In the genomic region with DNA sequence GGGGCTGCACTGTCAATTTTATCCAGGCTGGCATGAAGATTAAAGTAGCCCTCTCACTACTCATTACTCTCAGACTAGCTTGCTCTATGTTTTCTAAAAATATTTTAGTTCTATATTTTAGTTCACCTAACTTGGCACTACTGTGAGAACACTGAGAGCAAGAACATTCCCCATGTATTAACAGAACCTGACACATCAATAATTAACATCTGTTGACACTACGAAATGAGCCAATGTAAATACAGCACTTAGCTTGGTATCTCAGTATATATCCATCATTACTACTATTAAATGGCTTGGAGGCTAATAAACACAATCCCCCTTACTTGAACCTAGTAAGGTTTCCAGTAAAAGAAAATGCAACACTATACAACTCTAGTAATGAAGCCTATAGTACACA, we compare ENCODE assay signal across 22 mouse cellular contexts. TPM values are rescaled to one million over a fixed set of nuclear protein-coding genes. Genes with fewer than 3 reads are reported as not detected.
DNase-seq lines count a peak whose midpoint lies in the region; ATAC-seq and TF ChIP-seq lines count a peak whose summit lies in the region.
"Had no signal": no experiment of that assay in that cellular context is flagged by ENCODE, and none has a peak within 500 bp of the region (broad histone marks: within the 10 kb centered on the region; RNA-seq: fewer than 3 reads in every experiment).

No protein-coding gene starts in this region.

- ATAC-seq in heart, postnatal 0 days (ENCODE audit: insufficient read depth, low read depth) = no peak
- ATAC-seq in liver, embryonic 11.5 days (replicated peaks; ENCODE audit: low FRiP score) = no peak
- ATAC-seq: forebrain, embryonic 14.5 days; forebrain, embryonic 16.5 days had no signal

- H3K79me2 ChIP-seq in liver, adult 2 months (ENCODE audit: control insufficient read depth, insufficient read depth, low read length) = no peaks in the 10 kb centered on the region; the same call in 1 of the 2 replicates

- no peak for TF ChIP-seq EP300 in heart, postnatal 0 days (IDR thresholded peaks at IDR 0.05; ENCODE audit: low read depth)

- no peak overlapping the region for H3K4me2 ChIP-seq in heart, postnatal 0 days (ENCODE audit: low read depth, low read length)
- H3K4me2 ChIP-seq in liver, embryonic 11.5 days = no peak overlapping the region
- H3K4me2 ChIP-seq: embryonic facial prominence, embryonic 12.5 days; forebrain, embryonic 12.5 days had no signal

- peaks cover 19% of the 10 kb centered on the region for H3K4me1 ChIP-seq in heart, postnatal 0 days (ENCODE audit: control insufficient read depth, insufficient read depth)
- peaks cover under 1% of the 10 kb centered on the region; the same call in 1 of the 2 replicates for H3K4me1 ChIP-seq in heart, embryonic 10.5 days
- H3K4me1 ChIP-seq in liver, adult 2 months (ENCODE audit: control insufficient read depth, insufficient read depth, low read length) = peaks cover 3% of the 10 kb centered on the region; the same call in 1 of the 2 replicates
- no peaks in the 10 kb centered on the region for H3K4me1 ChIP-seq in liver, embryonic 11.5 days (replicated peaks; ENCODE audit: control insufficient read depth, insufficient read depth, low read length)
- H3K4me1 ChIP-seq in embryonic fibroblast, embryonic 13.5 days (ENCODE audit: control insufficient read depth, insufficient read depth, low read length) = peaks cover 8% of the 10 kb centered on the region
- H3K4me1 ChIP-seq: embryonic facial prominence, embryonic 10.5 days; embryonic facial prominence, embryonic 12.5 days; forebrain, embryonic 10.5 days; forebrain, embryonic 12.5 days had no signal

- H3K27ac ChIP-seq in heart, postnatal 0 days (ENCODE audit: low read depth) = peak overlapping the region; percentile 1
- no peak overlapping the region for H3K27ac ChIP-seq in heart, embryonic 10.5 days
- no peak overlapping the region for H3K27ac ChIP-seq in liver, adult 2 months (replicated peaks; ENCODE audit: insufficient read depth, low read depth, low read length)
- no peak overlapping the region for H3K27ac ChIP-seq in liver, embryonic 11.5 days (ENCODE audit: low read depth, low read length)
- H3K27ac ChIP-seq in embryonic fibroblast, embryonic 13.5 days (ENCODE audit: insufficient read depth, low read length) = peak overlapping the region; percentile 47; the same call in 1 of the 2 replicates
- H3K27ac ChIP-seq: embryonic facial prominence, embryonic 10.5 days; embryonic facial prominence, embryonic 12.5 days; forebrain, embryonic 10.5 days; forebrain, embryonic 12.5 days had no signal

- DNase-seq in heart, postnatal 0 days (ENCODE audit: low spot score) = no peak
- DNase-seq in heart, embryonic 10.5 days (ENCODE audit: low spot score) = no peak
- DNase-seq in liver, adult 2 months (ENCODE audit: extremely low read depth, low read depth, low spot score) = peak; percentile 77
- DNase-seq in liver, embryonic 11.5 days (ENCODE audit: low spot score) = no peak
- no peak for DNase-seq in embryo, embryonic 10 days (ENCODE audit: low spot score)
- DNase-seq: adrenal gland, adult 2 months; adrenal gland, postnatal 10 days; adrenal gland, postnatal 25 days; cerebellum, adult 11 months; cerebellum, adult 18-20 months; cerebellum, adult 8-10 months; cerebellum, adult 9-11 months; cerebellum, postnatal 14 days; cerebellum, postnatal 36 days had no signal

- H3K27me3 ChIP-seq in heart, postnatal 0 days (ENCODE audit: control insufficient read depth, insufficient read depth, low read length) = no peaks in the 10 kb centered on the region
- H3K27me3 ChIP-seq in heart, embryonic 10.5 days (ENCODE audit: insufficient read depth, poor library complexity, severe bottlenecking) = no peaks in the 10 kb centered on the region
- H3K27me3 ChIP-seq in liver, adult 2 months (ENCODE audit: control insufficient read depth, insufficient read depth, low read length) = no peaks in the 10 kb centered on the region
- H3K27me3 ChIP-seq in liver, embryonic 11.5 days (replicated peaks; ENCODE audit: control insufficient read depth, insufficient read depth, low read length) = no peaks in the 10 kb centered on the region
- H3K27me3 ChIP-seq: embryonic facial prominence, embryonic 12.5 days; forebrain, embryonic 12.5 days had no signal

- no peak overlapping the region for H3K4me3 ChIP-seq in heart, postnatal 0 days (ENCODE audit: low read depth, low read length)
- H3K4me3 ChIP-seq in heart, embryonic 10.5 days = no peak overlapping the region
- no peak overlapping the region for H3K4me3 ChIP-seq in liver, adult 2 months (ENCODE audit: insufficient read depth, low read depth, low read length)
- H3K4me3 ChIP-seq in liver, embryonic 11.5 days (ENCODE audit: low read depth, low read length) = no peak overlapping the region
- H3K4me3 ChIP-seq in embryonic fibroblast, embryonic 13.5 days (ENCODE audit: insufficient read depth, low read length) = no peak overlapping the region
- H3K4me3 ChIP-seq: embryonic facial prominence, embryonic 10.5 days; embryonic facial prominence, embryonic 12.5 days; erythroblast, embryonic 14.5 days; forebrain, embryonic 10.5 days; forebrain, embryonic 12.5 days had no signal

- whole genome bisulfite sequencing in heart, postnatal 0 days = 71% methylated on average over 1 of the region's 1 CpGs
- WGBS in heart, embryonic 10.5 days = 96% methylated on average over 1 of the region's 1 CpGs
- 13% methylated on average over 1 of the region's 1 CpGs for WGBS in liver, adult 2 months
- WGBS in liver, embryonic 11.5 days = 84% methylated on average over 1 of the region's 1 CpGs

- no peak for TF ChIP-seq CTCF in heart, postnatal 0 days (IDR thresholded peaks at IDR 0.05; ENCODE audit: low read depth)
- TF ChIP-seq CTCF in liver, adult 2 months (IDR thresholded peaks at IDR 0.05; ENCODE audit: low read depth, low read length) = no peak
- TF ChIP-seq CTCF in embryonic fibroblast, embryonic 13.5 days (IDR thresholded peaks at IDR 0.05; ENCODE audit: borderline replicate concordance, insufficient read depth, low read length) = no peak

- TF ChIP-seq POLR2A in liver, adult 2 months (IDR thresholded peaks at IDR 0.05; ENCODE audit: extremely low read depth, insufficient read depth, low read length) = no peak
- TF ChIP-seq POLR2A in embryonic fibroblast, embryonic 13.5 days (IDR thresholded peaks at IDR 0.05; ENCODE audit: low read depth, low read length) = no peak

- H3K36me3 ChIP-seq in heart, postnatal 0 days (replicated peaks; ENCODE audit: control insufficient read depth, insufficient read depth, low read length) = peaks cover 4% of the 10 kb centered on the region; the same call in 1 of the 2 replicates
- peaks cover 8% of the 10 kb centered on the region for H3K36me3 ChIP-seq in heart, embryonic 10.5 days
- peaks cover 7% of the 10 kb centered on the region for H3K36me3 ChIP-seq in liver, adult 2 months (ENCODE audit: control insufficient read depth, insufficient read depth, low read length)
- H3K36me3 ChIP-seq in liver, embryonic 11.5 days (ENCODE audit: control insufficient read depth, insufficient read depth, low read length) = no peaks in the 10 kb centered on the region

- H3K9me3 ChIP-seq in heart, postnatal 0 days (replicated peaks; ENCODE audit: control insufficient read depth, low read length) = no peaks in the 10 kb centered on the region
- no peaks in the 10 kb centered on the region for H3K9me3 ChIP-seq in heart, embryonic 10.5 days
- H3K9me3 ChIP-seq in liver, embryonic 11.5 days (ENCODE audit: control insufficient read depth, low read length) = no peaks in the 10 kb centered on the region
- H3K9me3 ChIP-seq: embryonic facial prominence, embryonic 10.5 days; embryonic facial prominence, embryonic 12.5 days; forebrain, embryonic 10.5 days; forebrain, embryonic 12.5 days had no signal

- H3K9ac ChIP-seq in heart, postnatal 0 days (replicated peaks; ENCODE audit: low read depth, low read length) = no peak overlapping the region
- H3K9ac ChIP-seq in liver, adult 2 months (ENCODE audit: low read depth, low read length) = no peak overlapping the region
- H3K9ac ChIP-seq in liver, embryonic 11.5 days (ENCODE audit: low read depth, low read length) = no peak overlapping the region
- H3K9ac ChIP-seq: embryonic facial prominence, embryonic 12.5 days; forebrain, embryonic 12.5 days had no signal

RNA-seq across cellular contexts. Expression of gene C2cd3, which starts 15.3 kb away (rescaled TPM):
- 6.3 and 29.8 TPM in 2 replicates for total RNA-seq in heart, postnatal 0 days (2014; rRNA removed; ENCODE audit: low replicate concordance)
- 5.5 and 6.0 TPM in 2 replicates for polyA plus RNA-seq in heart, postnatal 0 days (2015; fragmentation: Nextera tagmentation; extraction: Ambion mirVana)
- polyA plus RNA-seq in heart, embryonic 10.5 days (2016; fragmentation: Nextera tagmentation; extraction: Ambion mirVana) = 20.1 and 22.9 TPM in 2 replicates
- total RNA-seq in liver, adult 2 months (2014; rRNA removed) = 4.5 and 5.9 TPM in 2 replicates
- 5.1 TPM in 2 replicates for polyA plus RNA-seq in liver, adult 2 months (2012; rRNA removed)
- polyA plus RNA-seq in liver, embryonic 11.5 days (2014; fragmentation: Nextera tagmentation; extraction: Ambion mirVana) = 25.3 and 28.2 TPM in 2 replicates
- 16.2 and 24.4 TPM in 2 replicates for polyA plus RNA-seq in embryonic fibroblast, embryonic 13.5 days (2011; ENCODE audit: insufficient read length, low read depth, missing spikeins)

RNA-seq across cellular contexts. Expression of gene Ppme1, which starts 15.3 kb away (rescaled TPM):
- 80.3 and 90.4 TPM in 2 replicates for total RNA-seq in heart, postnatal 0 days (2014; rRNA removed; ENCODE audit: low replicate concordance)
- polyA plus RNA-seq in heart, postnatal 0 days (2015; fragmentation: Nextera tagmentation; extraction: Ambion mirVana) = 44.6 and 48.7 TPM in 2 replicates
- 68.2 and 74.8 TPM in 2 replicates for polyA plus RNA-seq in heart, embryonic 10.5 days (2016; fragmentation: Nextera tagmentation; extraction: Ambion mirVana)
- 9.8 and 10.9 TPM in 2 replicates for total RNA-seq in liver, adult 2 months (2014; rRNA removed)
- 55.2 and 59.1 TPM in 2 replicates for polyA plus RNA-seq in liver, adult 2 months (2012; rRNA removed)
- polyA plus RNA-seq in liver, embryonic 11.5 days (2014; fragmentation: Nextera tagmentation; extraction: Ambion mirVana) = 56.4 and 56.5 TPM in 2 replicates
- 95.1 and 117 TPM in 2 replicates for polyA plus RNA-seq in embryonic fibroblast, embryonic 13.5 days (2011; ENCODE audit: insufficient read length, low read depth, missing spikeins)

Comparison
In these comparisons a context has a peak if more than half of its experiments do, and no peak if none do; other contexts are left out.
1. H3K27ac ChIP-seq: peak in heart, postnatal 0 days (single experiment) and embryonic fibroblast, embryonic 13.5 days (single experiment); none in heart, embryonic 10.5 days (single experiment), liver, adult 2 months (single experiment) and liver, embryonic 11.5 days (single experiment).